Mouse (Mus musculus) neural tube, embryonic 10.5 days (tissue): Measurements from ENCODE around the gene Frrs1l.

ENCODE experiments used
- DNase-seq: peaks from one replicate; pipeline ENCODE4 v3.0.0-alpha.2; 2017; ENCODE audit warnings: low spot score; ENCODE audit errors: extremely low spot score

Gene Frrs1l

DNA sequence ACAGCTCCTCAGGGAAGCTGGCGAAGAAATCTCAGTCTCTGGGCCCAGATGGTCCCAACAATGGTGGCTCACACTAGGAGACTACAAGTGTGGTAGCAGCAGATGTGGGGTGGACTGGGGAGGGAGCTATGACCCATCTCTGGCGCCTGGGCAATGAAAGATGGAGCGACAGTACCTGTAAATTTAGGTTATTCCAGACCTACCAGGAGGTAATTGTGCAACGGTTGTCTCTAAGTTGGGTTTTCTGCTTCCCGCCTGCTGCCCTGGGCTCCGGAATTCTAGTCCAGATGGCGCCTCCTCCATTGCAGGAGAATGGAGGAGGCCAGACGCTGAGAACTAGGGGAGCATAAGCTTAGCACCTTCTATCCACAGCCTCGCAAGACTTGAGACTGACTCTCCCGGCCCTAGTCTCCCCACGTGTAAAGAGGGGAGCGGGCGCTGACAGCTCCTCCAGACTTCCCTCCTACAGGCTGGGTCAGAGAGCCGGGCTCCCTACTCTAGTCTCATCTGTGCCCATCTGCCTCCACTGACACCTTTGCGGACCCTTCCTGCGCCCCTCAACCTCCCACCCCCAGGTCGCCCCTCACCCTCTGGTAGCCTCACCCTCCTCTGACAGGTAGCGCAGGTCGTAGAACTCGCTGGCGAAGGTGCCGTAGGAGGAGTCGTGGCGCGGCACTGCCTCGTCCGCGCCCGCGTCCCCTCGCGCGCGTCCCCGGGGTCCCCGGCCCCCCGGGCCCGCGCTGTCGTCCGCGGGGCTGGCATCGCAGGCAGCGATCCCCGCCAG lies 568 bp downstream of the Frrs1l start:
- peak; percentile 49 for DNase-seq

GRCm38 (mm10) chr4:56965586-56966179 lies 24.5 kb downstream of the Frrs1l start:
- DNase-seq, result no peak

DNA sequence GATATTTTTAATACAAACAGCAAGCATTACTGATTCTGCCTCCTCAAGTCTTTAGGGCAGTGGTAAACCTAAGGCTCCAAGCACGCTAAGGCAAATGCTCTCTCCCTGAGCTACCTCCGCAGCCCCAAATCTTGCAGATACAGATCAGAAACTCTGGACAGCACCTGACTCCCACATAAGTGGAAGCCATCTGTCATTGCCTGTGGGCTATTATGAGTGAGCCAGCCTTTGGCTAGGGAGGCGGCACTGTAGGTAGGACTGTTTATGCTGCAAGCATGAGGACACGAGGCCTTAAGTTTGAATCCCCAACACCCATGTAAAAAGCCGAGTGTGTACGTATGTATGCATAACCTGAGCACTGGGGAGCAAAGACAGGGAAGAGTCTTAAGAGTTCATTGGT lies 26.5 kb downstream of the Frrs1l start:
- DNase-seq, result no peak

- no peak for DNase-seq
Observed at GRCm38 (mm10) chr4:56961320-56961925, 28.8 kb downstream of the Frrs1l start.

- DNase-seq, result no peak
Observed at GRCm38 (mm10) chr4:56957518-56957917, 32.7 kb downstream of the Frrs1l start.

GRCm38 (mm10) chr4:56953235-56953634 lies 37.0 kb downstream of the Frrs1l start:
- no peak for DNase-seq

DNA sequence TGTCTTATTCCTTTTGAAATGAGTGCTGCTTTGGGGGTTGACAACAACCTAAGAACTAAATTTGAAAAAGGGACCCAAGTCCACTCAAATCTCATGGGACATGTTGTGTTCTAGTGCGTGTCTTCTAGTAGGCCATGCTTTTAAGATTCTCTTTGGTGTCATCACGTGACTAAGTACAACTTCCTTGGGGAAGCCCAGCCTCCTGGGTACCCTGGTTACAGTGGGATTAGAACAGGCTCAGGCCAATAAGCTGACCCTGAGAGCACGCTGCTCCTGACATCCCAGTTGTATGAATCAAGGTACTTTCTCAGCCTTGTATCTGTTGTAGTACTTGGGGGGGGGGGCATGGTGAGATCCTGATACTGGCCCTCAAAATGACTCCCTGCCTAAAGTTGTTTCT lies 38.5 kb downstream of the Frrs1l start:
- no peak for DNase-seq

- no peak for DNase-seq
Observed at GRCm38 (mm10) chr4:56949494-56949893, 40.7 kb downstream of the Frrs1l start.

- DNase-seq, result peak; percentile 90
Observed at GRCm38 (mm10) chr4:56946641-56947640, 43.2 kb downstream of the Frrs1l start, which contains the start of gene Tmem245. TSS of gene Tmem245 (minus strand) at chr4:56947437.

GRCm38 (mm10) chr4:56946180-56946579 lies 44.0 kb downstream of the Frrs1l start:
- no peak for DNase-seq

GRCm38 (mm10) chr4:56944286-56944685 lies 45.9 kb downstream of the Frrs1l start:
- DNase-seq, result no peak

DNA sequence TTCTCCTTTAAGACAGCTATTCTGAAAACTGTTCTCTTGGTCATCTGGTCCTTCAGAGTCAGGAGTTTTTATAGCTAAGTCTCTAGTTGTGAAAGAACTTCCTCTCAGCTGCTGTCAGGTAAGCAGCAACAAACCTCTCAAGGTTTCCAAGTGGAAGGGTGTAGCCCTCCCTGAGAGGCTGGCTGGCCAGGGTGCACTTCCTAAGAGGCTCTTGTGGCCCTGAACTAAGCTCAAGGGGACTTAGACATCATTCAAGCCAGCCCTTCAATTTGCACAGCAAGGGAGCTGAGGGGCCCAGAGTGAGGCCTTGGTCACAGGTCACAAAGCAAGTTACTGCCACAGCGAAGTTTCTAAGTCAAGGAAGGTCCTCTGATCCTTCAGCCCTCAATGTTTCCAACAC lies 46.9 kb downstream of the Frrs1l start:
- no peak for DNase-seq

GRCm38 (mm10) chr4:56942567-56942966 lies 47.6 kb downstream of the Frrs1l start:
- DNase-seq, result no peak

DNA sequence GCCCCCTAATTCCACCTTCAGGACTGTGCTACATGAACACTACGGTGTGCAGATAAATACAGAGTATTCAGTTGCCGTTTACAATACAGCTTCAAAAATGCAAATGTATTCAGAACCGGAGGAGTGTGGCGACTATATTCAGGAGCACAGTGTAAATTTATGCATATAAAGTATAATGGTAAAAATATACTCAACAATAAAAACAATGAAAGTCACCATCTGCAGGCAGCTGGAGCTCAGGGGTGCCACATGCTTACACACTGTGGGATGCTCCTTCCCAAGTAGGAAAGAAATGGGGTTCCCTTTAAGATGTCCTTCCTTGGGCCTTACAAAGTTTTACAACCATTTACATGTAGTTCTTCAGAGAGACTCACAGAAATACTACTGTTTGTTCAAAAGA lies 48.7 kb downstream of the Frrs1l start:
- no peak for DNase-seq

- DNase-seq, result no peak
Observed at GRCm38 (mm10) chr4:56937136-56937535, 53.1 kb downstream of the Frrs1l start.

DNA sequence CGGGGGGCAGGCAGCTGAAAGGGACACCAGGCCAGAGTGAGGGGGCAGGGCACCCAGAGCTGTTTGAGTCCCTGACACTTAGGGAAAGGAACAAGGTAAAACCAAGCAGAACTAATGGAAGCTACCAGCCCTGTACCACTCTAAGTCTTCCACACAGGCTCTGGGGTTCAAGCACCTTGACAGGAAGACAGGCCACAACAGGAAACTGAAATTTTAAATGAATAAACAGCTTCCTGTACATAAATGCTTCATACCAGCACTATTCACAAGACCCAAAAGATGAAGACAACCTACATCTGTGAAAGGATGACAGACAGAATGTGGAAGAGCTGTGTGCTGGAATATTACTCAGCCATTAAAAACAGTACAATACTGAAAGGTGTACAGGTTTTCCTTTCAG lies 54.9 kb downstream of the Frrs1l start:
- DNase-seq, result no peak

- no peak for DNase-seq
Observed at GRCm38 (mm10) chr4:56933154-56933553, 57.0 kb downstream of the Frrs1l start.

GRCm38 (mm10) chr4:56932096-56932495 lies 58.1 kb downstream of the Frrs1l start:
- DNase-seq, result no peak

DNA sequence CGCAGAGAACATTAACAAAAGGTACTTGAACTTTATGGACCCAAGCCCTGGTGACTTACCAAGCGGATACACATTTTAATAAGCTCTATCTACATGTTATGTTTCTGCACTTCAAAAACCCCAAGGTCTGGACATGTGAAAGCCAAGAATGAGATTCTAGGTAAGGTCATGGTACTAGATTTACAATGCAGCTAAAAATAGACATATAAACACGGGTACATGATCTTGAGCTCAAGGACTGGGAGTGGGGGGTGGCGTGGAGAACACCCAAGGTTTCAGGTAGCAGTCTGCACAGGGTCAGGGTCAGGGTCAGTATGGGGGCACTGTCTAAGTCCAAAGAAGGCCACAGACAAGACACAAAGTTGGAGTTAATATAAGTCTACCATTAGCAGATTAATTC lies 59.9 kb downstream of the Frrs1l start:
- no peak for DNase-seq

DNA sequence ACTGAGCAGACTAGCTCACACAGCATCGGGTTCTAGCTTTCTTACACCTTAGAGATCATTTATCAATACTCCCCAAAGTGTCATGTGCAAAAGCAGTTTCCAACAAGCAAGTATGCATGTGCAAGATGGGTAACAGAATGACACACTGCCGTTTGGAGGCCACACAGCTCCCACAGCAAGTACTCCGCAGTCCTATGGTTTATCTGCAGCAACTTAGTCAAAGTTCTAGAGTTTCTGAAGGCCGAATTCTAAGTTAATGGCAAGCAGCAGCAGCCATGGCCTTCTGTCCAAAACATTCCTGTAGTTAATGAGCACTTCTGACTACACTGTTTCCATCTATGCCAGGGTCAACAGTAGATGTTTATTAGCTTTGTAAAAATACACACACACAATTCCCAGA lies 63.2 kb downstream of the Frrs1l start:
- DNase-seq, result no peak

DNA sequence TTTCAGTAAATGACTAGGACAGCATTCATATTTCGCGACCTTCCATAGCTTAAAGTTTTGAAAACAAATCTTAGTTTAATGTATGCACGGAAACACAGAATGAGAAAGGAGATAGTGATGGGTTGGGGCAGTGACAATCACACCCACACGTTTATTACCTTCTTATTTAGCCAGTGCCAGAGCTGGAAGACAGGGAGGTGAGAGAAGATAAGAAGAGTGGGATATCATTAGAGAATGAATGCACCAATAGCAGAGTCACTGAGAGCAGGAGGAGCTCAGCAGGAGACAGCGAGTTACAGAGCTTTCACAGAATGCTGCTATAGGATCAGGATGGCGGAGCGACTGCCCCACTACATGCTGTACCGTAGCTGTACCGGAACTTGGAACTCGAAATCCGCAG lies 68.0 kb downstream of the Frrs1l start:
- DNase-seq, result no peak
